Mouse (Mus musculus) left cerebral cortex, adult 2 months (tissue): ENCODE measurements around the gene Gm10662. TPM values are rescaled to one million over a fixed set of nuclear protein-coding genes. Genes with fewer than 3 reads are reported as not detected.
"Not testable (repeated sequence)": the region's sequence is repeated elsewhere in the genome, so short reads cannot be mapped to it uniquely, and the experiment has no call there.

ENCODE experiments used
- DNase-seq, 2 experiments: peaks; one replicate each; pipeline ENCODE4 v3.0.0; 2021 to 2022; ENCODE audit warnings: low spot score in 2 of 2, mixed read lengths in 1 of 2; ENCODE audit errors: extremely low spot score in 1 of 2
- H3K27ac ChIP-seq: fragments of 200-600 bp; 2 replicates; pipeline ENCODE4 v1.8.1; 2022
- H3K4me3 ChIP-seq: fragments of 200-600 bp; 2 replicates; pipeline ENCODE4 v1.8.1; 2022
- intact Hi-C: fragments of 180-260 bp; cut with DNase I; formaldehyde crosslinking; loops from one replicate; pipeline ENCODE4 v1.15.1; 2025
- long read RNA-seq, 2 experiments: library from polyadenylated mRNA; stranded (forward); transcript quantifications; one replicate each; pipeline ENCODE4 v2.0.0; 2021; ENCODE audit warnings: borderline mapping rate in 2 of 2
- total RNA-seq, 2 experiments: library from RNA; stranded (reverse); gene quantifications; 2 replicates each; pipeline ENCODE4 v1.2.3; 2021

Gm10662 gene
- total RNA-seq, result not detected
- long read RNA-seq, experiment 1, result 0 reads
- long read RNA-seq, experiment 2, result 0 reads

GRCm38 (mm10) chr7:23144380-23144779 is at the start of gene Gm10662:
TSS of gene Gm10662 (minus strand) at chr7:23144480.
- DNase-seq, H3K4me3 ChIP-seq, H3K27ac ChIP-seq, intact Hi-C loops: not testable (repeated sequence)

DNA sequence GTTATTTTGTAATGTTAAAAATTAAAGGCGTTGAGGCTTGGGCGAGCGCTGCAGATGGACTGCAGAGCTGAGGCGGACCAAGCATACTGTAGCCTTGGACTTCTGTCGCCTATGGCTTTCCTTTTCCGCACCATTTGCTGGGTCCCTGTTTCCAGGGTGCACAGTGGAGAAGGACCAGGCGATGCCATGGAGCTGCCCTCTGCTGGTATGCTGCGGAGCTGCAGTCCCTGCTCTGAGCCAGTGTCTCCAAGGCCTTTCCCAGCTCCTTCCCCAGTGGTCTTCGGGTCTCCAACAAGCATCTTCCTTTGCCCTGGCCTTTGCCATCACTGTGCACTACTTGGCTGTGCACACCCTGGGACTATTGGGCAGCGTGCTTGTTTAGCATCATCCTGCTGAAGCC is 19.2 kb upstream of the Gm10662 start:
- H3K27ac ChIP-seq, intact Hi-C loops, DNase-seq, H3K4me3 ChIP-seq: not testable (repeated sequence)

Other genes starting within 250 kb of the Gm10662 start
- gene Gm4214, start 159.8 kb downstream of the Gm10662 start, total RNA-seq, result not detected
- gene Gm4216, start 124.6 kb downstream of the Gm10662 start, total RNA-seq, result not detected
- not detected for gene Vmn1r163, start 88.9 kb downstream of the Gm10662 start, total RNA-seq
- gene Gm8720, start 77.0 kb downstream of the Gm10662 start, total RNA-seq, result not detected
- gene Vmn1r165, start 72.9 kb upstream of the Gm10662 start, total RNA-seq, result not detected
- gene Vmn1r166, start 107.2 kb upstream of the Gm10662 start, total RNA-seq, result not detected
- gene Gm6902, start 134.4 kb upstream of the Gm10662 start, total RNA-seq, result not detected
- gene Nlrp4e, start 156.7 kb upstream of the Gm10662 start, total RNA-seq, result not detected
- not detected for gene Nlrp5, start 241.4 kb upstream of the Gm10662 start, total RNA-seq